Mouse (Mus musculus): ENCODE measurements around the gene Slc9a3r1. TPM values are rescaled to one million over a fixed set of nuclear protein-coding genes. Genes with fewer than 3 reads are reported as not detected.

The Slc9a3r1 gene
- polyA plus RNA-seq, 1 experiment from 2014 or later = 255 TPM

DNA sequence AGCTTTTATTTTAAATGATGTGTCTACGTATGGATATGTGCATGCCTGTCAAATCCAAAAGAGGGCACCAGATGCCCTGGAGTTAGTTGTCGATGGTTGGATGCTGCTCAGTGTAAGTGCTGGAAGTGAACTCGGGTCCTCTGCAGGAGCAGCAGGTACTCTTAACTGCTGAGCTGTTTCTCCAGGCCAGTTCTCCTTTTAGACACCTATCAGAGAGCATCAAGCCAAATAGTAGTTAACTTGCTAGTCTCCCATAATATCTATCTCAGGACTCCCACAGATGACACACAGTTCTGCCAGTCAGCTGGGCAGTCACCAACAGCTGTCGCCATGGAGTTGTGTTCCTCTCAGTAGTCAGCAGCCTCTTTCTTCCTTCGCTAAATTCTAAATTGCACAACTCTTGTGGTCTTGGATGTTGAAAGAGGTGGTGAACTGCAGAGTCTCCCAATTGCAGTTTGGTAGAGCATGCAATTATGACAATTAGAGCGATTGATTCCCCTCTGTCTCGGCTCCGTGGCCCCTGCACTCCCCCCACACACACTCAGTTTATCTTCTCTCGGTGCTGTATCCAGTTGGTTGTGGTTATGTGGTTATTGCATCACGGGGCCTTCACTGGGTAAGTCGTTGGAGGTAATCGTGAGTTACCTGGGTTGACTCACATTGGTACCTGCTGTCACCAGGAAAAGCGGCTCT lies 25.5 kb downstream of the Slc9a3r1 start:
- DNase-seq (ENCODE audit: low spot score) = no peak

DNA sequence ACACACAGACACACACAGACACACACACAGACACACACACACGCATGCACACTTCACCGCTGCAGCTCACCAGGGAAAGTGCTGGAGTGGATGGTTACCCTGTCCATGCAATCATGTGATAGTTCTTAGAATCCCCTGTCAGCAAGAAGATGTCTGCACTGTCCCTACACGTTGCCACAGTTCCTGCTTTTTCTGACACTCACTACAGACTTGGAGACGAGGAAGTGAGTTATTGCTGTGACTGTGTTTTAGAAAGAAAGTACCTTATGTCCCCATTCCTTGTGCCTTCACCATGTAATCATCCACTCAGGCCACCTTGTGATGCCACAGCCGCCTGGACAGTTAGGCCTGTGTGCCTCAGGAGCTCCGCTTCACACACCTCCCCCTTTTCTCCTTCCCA lies 26.2 kb downstream of the Slc9a3r1 start:
- DNase-seq (ENCODE audit: low spot score) = no peak

DNA sequence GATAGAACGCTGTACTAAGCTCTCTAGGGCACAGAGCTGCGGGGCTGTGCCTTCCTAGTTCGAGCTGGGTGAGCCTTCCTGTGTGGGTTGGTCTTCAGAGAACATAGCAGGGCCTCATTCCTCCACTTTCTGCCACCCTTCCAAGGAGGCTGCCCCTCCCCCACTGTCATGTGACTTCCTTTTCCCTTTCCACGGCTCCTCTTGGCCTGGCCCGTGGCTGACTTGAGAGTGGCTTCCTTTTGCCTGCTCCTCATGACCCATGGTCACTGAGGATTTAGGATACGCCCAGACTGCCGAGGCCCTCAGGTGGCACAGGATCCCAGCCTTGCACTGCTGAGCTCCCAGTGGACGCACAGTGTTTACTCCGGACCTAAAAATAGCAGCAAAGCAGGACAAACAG lies 29.0 kb downstream of the Slc9a3r1 start:
- DNase-seq (ENCODE audit: low spot score) = peak; percentile 36

DNA sequence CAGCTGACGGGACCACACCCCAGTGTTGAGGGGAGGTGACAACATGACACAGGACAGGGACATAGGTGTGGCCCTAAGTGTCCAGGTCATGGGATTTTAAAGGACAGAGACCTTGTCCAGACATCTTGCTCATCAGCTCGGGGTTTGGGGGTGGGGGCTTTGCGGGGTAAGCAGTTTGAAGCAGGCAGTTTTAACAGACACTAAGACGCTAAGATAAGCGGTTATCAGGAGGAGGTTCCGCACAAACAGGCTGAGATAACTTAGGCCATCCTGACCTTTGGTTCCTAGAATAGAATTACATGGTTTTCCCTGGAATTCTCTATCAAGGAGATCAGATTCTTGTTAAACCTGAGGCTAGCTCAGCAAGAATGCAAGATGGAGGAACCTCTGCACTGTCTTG lies 31.6 kb downstream of the Slc9a3r1 start:
- no peak for DNase-seq (ENCODE audit: low spot score)

DNA sequence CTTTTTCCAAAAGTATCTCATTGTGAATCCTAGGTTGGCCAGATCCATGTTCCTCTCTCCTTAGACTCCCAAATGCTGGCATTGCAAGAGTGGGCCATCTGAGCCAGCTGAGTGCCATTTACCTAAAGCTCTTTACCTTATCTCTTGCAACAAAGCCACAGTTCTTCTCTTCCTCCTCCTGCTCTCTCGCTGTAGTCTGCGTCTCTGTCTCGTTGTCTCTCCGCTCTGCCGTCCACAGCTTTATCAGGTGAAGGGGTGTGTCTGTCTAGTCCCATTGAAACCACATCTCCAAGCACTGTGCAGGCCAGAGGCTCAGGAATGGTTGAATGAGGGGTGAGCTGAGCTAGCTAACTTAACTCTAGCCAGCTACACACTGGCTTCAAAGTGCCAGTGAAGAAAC lies 32.8 kb downstream of the Slc9a3r1 start:
- no peak for DNase-seq (ENCODE audit: low spot score)

DNA sequence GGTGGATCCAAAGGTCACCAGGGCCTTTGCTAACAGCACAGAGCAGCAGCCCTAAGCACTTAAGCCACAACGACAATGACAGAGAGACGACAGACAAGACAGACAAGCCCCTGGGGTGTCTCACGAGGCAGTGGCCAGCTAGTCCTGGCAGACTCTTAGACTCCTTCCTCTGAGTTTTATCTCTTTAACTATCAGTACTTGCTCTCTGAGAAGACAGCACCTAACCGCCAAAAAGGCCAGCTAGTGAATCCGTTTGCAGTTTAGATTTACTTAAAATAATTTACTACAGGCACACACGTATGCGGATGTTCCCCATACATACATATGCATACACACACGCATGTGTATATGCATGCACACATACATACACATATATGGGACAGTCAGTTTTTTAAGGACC lies 34.4 kb downstream of the Slc9a3r1 start:
- DNase-seq (ENCODE audit: low spot score) = no peak

DNA sequence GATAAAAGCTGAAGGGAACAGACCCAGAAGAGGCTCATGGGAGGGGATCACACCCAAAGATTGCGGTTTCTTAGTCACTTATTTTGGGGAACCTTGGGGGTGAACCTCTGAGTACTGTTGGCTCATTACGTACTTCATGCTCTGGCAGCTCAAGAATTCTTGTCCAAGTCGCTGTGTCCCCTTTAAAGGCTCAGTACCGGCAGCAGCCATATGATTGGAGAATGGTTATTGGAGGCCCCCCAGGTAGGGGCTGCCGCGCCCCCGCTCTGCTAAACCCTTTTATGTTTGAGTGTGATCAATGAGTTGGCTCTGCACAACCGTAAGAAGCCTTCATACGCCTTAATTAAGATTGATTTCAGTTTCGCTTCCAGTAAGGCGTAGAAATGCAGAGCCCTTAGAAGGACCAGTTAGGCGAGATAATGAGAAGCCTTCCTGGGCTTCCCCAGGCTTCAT lies 35.8 kb downstream of the Slc9a3r1 start:
- DNase-seq (ENCODE audit: low spot score) = no peak

DNA sequence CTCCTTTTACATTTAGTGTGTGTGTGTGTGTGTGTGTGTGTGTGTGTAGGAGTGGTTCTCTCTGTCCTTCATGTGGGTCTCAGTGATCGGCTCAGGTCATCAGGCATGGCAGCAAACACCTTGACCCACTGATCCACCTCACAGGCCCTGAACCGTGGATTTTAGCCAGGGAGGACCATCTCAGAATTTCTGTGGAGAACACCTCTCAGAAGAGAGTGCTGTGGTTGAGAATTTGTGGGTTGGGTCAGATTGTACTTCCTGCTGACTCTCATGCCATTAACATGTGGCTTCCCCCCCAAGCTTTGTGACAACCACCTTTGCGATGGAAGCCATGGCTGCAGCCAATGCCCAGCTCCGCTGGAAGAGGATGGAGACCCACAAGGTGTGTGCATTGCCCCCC lies 37.4 kb downstream of the Slc9a3r1 start:
- no peak for DNase-seq (ENCODE audit: low spot score)

DNA sequence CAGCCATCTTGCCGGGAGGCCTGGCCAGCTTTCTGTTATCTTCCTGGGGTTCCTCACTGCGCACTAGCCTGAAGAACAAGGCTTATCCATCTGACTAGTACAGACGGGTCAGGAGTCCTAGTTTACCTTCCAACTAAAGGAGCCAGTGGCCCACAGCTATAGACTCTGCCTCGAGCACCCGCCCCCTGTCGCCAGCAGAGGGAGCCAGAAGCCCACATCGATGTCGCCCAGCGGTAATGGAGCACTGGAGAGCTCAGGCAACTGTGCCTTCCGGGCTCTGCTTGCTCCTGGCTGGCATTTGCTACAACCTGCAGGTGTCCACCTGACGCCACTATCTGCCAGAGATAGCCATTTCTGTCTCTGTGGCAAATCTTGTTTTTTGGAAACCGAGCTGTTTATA lies 39.2 kb downstream of the Slc9a3r1 start:
- peak; percentile 84 for DNase-seq (ENCODE audit: low spot score)

DNA sequence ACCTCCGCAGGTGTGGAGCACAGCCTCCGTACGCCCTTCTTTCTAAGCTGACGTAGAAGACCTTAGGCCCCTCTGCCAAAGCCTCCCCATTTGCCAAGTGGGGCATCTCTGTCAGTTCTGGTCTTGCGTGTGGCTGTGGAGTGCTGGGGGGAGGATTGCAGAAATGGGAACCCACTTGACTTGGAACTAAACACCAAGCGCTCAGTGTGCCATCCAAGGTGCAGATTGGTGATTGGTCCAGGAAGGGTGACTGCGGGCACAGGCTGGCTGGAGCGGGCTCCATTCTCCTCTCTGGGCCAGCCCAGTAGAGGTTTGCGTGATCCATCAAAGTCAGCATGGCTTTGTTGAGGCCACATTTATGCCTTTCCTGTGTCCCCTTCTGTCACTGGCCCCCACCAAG lies 39.6 kb downstream of the Slc9a3r1 start:
- no peak for DNase-seq (ENCODE audit: low spot score)

DNA sequence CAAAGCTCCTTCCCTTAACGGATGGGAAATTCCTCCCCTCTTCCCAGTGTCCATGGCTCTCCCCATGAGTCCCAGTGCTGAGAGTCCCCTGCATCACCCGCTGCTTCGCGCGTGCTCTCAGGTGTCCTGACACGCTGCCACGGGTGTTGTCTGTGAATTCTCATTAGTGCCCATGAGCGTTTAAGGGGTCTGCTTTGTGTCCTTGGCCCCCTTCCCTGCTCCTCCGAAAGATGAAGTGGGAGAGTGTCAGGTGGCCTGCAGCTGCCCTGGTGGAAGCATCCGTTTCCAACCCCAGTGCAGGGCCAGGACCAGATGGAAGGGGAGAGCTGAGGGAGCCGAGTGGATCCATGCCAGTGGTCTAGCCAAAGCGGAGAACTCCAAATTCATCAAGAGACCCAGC lies 45.0 kb downstream of the Slc9a3r1 start:
- DNase-seq (ENCODE audit: low spot score) = no peak

DNA sequence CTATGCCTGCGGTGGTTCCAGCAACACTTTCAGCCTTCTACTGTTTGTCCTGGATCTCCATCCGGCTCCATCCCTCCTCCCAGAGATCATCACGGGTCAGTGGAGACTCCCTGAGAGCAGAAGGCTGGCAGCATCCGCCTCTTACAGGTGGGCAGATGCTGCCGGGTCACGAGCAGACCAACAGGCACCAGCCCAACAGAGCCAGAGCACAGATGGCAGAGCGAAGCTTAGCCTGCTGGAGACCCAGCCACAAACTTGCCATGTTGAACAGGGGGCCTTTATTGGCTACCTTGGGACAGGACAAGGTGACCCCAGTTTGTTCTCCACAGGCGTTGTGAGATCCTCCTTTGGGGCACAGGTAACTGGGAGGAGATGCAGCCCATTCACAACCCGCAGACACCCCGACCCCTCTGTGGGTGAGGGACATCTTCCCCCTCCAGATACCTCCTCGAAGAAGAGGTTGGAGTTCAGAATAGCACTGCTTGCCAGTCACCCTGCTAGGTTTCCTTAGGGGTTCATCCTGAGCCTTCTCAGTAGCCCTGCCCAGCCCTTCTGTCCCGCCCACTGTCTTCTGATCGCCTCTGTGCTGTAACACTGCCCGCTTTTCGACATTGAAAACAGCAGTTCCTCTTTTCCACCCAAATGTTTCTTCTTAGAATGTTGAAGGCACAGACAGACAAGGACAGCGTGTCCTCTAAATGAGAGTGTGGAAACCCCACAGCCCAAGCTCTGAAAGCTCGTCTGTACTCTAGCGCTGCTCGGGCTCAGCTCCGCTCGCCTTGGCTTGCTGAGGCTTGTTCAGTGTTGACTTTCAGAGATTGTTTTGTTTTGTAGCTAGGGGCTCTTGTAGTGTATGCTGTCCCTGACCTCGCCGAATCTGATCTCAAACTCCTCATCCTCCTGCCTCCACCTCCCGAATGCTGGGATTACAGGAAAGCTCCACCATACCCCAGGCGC lies 45.9 kb downstream of the Slc9a3r1 start:
- no peak for DNase-seq (ENCODE audit: low spot score)

DNA sequence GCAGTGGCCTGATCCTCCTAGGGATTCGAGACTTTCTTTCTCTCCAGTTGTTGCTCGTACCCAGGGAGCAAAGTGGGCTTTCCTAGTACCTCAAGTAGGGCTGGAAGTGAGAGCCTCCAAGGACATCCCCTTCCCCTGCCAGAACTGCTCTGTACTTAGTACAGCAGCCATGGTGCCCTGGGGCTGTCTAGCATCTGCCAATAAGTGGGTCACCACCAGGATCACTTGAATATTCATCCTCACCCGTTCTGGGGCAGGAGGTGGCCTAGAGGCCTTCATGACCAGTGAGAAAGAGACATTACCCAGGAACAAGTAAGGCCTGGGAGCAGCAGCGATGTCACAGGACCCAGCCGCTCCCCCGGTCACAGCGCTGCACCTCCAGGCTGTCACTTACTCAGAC lies 46.8 kb downstream of the Slc9a3r1 start:
- DNase-seq (ENCODE audit: low spot score) = no peak

DNA sequence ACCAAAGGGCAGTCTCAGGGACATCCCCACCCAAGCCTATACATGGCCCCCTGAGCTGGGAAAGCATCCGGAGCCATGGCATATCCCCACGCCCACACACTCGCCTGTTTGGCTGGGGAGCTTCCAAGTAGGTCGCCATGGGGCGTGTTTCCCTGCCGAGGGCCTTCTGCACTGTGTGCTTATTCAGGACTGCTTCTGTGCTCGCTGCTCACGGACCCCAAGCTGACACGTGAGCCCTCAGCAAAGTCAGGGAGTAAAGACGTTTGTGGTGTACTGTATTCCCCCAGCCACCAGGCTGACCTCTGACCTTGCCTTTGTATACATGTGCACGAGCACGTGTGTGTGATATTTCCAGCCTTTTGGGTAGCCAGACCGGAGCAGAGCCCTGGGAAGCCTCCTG lies 49.0 kb downstream of the Slc9a3r1 start:
- DNase-seq (ENCODE audit: low spot score) = no peak

DNA sequence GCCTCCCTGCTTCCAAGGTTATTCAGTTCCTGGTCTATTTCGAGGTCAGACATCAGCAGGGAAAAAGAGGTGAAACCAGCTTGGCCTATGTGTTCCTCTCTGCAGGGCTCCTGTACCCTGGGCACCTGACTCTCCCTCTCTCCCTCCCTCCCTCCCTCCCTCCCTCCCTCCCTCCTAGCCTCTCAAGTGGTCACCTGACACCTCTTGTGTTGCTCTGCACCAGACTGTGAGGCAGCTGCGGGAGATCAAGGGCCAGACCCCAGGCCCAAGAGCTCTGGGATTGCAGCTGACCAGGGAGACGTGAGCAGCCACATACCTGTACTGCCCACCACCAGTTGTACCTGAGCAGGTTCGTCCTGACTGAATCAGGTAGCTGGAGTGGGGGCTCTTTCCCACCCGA lies 52.0 kb downstream of the Slc9a3r1 start:
- DNase-seq (ENCODE audit: low spot score) = no peak

DNA sequence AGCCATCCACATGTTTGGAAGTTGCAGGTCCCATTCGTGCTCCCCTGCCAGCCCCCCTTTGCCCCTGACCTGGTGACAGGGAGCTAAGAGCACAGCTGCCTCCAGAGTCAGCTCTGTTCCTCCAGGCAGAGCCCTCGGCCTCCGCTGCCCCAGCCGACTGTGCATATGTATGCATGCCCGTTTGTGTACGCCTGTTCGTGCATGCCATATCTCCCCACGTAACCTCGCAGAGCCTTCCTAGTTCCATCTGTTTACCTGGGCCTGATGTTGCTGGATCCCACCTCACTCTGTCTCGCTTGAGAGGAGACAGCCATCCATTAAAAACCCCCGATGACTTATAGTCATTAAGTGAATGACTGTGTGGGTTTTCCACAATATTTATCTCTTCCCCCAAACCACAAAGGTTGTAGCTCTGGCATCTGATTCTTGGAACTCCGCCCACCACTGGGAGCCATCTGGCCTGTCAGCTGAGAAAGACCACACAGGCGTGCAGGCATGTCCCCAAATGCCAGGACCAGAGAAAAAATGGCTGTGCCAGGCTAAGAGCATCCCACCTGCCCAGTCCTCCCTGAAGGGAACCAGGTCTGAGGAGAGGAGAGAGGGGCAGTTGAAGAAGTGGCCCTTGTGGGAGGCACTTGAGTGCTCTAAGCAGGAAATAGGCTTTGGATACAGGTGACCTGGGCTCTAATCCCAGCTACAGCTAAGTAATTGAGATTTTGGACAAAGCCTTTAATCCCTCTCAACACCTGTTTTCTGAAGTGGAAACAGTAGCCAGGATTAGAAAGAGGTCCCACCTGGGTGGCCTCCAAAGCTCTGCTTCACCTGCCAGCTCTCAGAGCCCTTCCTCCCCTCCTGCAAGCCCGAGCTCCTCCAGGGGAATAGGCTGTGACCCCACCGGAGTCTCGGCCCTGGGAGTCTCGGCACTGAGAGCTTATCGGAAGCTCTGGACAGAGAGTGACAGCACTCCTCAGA lies 54.6 kb downstream of the Slc9a3r1 start:
- DNase-seq (ENCODE audit: low spot score) = no peak

DNA sequence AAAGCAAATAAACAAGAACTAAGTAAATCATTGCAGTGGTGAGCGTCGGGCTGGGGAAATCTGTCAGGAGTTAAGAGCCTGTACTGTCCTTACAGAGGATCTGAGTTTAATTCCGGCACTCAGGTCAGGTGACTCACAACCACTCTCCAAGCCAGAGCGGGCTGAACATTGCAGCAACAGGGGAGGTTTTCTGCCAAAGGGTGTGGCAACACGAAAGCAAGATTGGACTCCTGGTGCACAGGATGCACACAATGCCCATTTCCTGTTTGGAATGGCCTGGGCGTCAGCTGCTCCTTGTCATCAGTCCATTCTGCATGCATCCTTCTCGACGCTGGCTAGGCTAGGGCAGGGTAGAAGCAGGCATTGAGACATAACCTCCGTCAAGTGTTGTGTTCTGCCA lies 56.1 kb downstream of the Slc9a3r1 start:
- no peak for DNase-seq (ENCODE audit: low spot score)

DNA sequence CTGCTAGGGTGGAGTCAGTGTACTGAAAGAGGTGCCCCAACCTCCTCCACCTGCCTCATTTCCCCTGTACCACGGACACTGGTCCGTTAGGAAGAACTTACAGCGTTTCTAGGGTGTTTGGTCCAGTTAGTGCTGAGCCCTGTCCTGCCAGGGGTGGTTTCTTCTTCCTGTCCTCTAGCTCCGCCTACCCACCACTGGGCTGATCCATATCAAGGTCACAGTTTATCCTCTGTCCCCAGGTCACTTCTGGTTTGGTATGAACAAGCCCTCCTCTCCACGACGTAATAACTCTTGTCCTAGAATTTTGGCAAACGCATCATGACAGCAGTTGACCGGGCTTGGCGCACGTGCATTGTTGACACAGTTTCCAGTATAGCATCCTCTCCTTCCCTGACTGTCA lies 56.5 kb downstream of the Slc9a3r1 start:
- no peak for DNase-seq (ENCODE audit: low spot score)

DNA sequence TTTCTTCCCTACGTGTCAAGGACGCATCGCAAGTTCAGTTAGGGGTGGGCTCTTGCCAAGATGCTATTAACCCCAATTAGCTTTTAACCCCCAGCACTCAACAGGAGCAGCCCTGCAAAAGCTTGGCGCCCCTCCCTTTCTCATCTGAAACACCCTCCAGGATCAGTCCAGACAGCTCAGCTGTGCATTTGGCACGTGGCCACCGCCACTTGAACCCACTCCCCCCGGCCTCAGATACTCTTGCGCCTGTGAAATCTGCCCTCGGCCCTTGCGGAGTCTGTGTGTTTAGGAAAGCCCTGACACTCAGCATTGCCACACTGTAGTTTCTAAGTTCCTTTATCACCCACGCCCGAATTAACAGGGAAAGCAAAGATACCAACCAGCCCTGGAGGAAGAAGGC lies 58.9 kb downstream of the Slc9a3r1 start:
- DNase-seq (ENCODE audit: low spot score) = no peak

DNA sequence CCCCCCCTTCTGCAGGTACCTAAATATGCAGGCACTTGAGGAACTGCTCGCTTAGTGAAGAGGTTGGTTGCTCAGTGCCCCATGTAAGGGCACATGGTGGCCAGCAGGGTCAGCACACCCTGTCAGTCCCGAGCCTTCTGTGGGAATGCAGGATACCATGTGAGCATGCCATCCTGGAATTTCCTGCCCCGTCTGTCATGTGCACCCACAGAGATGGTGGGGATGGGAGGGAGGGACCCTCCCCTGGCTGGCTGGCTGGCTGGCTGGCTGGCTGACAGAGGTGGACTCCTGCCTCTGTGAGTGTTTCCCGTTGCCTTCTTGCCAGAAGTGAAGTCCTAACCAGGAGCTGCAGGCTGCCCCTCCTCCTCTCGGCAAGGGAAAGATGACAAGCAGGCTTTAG lies 59.4 kb downstream of the Slc9a3r1 start:
- no peak for DNase-seq (ENCODE audit: low spot score)

DNA sequence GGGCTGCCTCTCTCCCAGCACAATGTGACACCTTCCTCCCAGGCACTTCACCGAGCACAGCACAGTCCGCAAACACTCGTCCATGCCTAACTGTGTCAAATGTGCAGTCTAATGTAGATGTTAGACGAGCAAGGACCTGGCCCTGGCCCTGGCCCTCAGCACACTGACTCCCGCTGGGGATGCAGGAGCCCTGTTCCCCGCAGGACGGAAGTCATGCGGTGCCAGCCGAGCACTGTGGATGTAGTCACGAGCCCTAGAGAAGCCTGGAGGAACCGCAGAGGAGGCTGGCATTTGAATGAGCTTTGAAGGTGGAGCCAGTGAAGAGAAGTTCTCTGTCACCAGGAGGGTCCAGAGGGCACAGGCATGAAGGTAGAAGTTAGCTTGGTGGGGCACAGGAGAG lies 60.3 kb downstream of the Slc9a3r1 start:
- peak; percentile 47 for DNase-seq (ENCODE audit: low spot score)

All from thymus, postnatal 0 days (tissue).